Mouse (Mus musculus) embryo, embryonic 10.5 days (tissue): Measurements from ENCODE around the gene Zfp963.

Experiments
- DNase-seq: peaks from one replicate; pipeline ENCODE4 v3.0.0-alpha.2; 2015; ENCODE audit warnings: low spot score

Zfp963 gene

DNA sequence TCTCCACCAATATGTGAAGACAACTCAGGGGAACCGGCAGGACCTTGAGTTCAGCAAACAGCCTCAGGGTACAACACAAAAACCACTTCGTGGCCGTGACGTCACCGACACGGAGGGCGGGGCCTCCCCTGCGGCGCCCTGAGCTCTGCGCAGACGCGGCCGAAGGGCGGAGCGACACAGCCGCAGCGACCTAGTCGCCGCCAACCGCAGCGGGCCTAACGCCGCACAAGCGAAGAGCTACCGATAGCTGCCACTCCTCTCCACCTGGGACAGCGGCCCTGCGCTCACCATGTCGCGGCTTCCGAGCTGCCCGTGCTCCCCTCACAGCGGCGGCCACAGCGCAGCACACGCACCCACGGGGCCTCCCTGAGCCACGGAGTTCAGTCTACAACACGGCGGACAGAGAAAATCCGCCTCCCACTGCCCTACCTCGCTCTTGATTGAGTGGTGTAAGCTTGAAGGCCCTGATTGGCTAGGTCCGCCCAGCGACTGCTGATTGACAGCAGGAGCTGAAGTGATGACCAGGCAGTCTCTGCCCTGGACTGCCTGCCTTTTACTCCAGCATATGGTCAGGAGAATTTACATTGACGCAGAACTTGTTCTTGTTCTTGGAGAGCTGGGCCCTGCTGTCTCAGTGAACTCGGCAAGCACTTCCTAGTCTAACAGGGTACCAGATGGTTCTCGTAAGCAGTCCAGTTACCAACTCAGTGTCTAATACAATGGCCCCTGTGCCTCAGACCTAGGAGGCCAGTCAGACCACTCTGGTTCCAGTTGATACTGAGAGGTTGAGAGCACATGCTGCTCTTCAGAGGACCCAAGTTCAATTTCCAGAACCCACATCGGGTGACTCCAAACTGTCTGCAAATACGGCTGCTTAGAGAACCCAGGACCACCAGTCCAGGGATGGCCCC, at the start of gene Zfp963:
Gene Zfp963, minus strand, starts transcription at position 427 of the 911 bp plus-strand sequence.
- DNase-seq = peak; percentile 95

DNA sequence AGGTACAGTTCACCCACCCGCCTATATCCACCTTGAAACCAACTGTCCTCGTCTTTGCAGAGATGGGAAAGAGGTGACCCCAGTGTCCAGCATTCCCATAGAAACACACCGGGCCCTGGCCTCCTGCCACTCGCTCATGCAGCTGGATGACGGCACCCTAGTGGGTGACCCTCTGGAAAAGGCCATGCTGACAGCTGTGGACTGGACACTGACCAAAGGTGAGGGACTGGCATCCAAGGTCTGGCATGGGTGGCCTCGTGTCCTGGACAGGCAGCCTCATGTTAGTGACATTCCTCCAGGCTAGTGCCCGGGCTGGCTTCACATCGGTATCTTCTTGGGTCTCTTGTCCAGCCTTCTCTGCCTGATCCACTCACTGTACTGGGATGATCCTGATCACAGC, 49.5 kb upstream of the Zfp963 start:
- no peak for DNase-seq

DNA sequence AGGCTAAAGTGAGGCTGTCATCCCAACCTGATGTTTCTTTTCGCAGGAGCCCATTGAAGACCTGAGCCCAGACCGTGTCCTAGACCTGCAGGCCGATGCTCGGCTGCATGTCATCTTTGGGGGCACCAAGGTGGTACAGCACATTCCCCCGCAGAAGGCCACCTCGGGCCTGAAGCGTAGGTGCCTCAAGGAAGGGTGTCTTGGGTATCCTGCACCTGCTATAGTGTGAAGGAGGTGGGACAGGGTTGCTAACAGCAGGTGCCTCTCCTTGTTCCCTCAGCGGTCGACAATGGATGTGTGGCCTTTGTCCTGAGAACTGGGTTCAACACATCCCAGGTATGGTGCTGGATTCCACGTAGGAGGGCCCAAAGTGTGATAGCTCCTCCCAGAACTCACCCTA, 47.9 kb upstream of the Zfp963 start:
- no peak for DNase-seq

DNA sequence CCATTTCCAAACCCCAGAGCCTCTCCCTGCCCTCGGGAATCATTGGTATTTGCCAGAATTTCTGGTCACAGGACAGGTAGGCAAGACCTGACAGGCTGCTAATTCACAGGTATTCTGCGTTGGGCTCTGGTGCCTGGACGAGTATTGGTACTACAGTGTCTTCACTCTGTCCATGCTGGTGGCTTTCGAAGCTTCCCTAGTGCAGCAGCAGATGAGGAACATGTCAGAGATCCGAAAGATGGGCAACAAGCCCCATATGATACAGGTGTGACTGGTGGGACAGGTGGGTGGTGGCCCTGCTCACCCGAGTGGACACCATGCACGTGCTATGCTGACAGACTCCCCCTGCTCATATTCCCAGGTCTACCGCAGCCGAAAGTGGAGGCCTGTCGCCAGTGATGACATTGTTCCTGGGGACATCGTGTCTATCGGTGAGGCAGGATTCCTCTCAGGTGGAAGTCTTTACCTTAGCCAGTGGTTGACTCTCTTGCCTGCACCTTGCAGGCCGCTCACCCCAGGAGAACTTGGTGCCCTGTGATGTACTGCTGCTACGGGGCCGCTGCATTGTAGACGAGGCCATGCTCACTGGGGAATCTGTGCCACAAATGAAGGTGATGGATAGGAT, 47.1 kb upstream of the Zfp963 start:
- no peak for DNase-seq

DNA sequence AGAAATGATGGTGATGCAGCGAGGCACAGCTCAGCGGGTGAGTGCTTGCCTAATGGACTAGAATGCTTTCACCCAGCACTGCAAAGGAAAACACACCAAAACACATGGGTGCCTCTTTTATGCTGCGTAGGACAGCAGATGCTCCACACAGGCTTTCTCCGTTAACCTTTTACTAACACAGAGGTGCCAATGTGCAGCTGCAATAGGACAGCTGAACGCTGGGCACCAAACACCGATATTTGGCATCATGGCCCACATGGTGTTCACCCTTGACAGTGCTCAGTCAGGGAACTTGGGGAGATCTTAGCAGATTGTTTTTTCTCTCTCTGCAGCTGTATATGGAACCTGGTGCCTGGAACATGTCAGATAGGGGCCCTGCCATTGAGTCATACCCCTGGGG, 45.1 kb upstream of the Zfp963 start:
- DNase-seq = no peak

DNA sequence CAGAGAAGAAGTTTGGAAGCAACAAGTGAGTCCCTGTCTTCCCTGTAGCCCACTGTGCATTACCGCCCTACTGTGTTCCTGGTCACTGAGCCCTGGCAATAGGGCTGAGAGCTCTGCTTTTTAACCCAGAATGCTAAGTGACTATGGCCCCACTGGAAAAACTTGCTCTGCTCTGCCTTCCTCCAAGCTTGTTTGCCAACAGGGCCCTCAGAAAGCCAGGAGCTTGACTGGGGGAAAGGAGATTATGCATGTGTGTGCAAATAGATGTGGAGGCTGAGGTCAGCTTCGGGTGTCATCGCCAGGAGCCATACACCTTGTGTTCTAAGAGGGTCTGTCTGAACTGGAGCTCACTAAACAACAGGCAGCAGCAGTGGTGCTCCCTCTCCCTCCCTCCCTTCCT, 44.3 kb upstream of the Zfp963 start:
- DNase-seq = no peak

DNA sequence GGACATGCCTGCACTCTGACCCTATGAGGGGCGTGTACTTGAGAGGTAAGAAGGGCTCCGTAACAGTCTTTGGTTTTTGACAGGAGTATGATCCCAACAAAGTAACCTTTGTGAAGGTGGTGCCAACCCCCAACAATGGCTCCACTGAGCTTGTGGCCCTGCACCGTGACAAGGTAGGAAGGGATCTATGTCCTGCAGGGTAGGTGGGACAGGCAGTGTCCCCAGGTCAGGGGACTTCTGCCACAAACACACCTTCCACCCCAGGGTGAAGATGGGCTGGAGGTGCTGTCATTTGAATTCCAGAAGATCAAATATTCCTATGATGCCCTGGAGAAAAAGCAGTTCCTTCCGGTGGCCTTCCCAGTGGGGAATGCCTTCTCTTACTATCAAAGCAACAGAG, 43.9 kb upstream of the Zfp963 start:
- DNase-seq = no peak

DNA sequence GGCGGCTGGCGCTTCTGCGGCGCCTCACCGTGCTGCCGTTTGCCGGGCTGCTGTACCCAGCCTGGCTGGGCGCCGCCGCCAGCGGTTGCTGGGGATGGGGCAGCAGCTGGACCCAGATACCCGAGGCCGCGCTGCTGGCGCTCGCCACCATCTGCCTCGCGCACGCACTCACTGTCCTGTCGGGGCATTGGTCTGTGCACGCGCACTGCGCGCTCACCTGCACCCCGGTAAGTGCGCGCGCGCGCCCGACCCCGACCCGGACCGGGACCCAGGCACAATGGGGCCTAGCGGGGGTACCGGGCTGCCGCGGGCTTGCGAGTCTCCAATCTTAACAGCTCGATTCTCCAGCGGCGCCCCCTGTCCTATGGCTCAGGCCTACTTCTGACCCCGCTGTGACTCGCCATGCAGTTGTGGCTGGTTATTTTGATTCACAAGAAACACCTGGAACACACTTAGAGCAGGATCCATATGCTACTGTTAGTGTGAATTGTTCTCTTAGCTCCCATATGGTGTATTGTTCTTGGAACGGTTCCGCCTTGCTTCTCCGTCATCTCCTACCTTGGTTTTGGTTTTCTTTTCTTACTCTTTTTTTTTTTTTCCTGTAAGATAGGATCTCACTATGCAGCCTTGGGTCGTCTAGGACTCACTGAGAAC, 41.8 kb upstream of the Zfp963 start:
- peak; percentile 56 for DNase-seq

DNA sequence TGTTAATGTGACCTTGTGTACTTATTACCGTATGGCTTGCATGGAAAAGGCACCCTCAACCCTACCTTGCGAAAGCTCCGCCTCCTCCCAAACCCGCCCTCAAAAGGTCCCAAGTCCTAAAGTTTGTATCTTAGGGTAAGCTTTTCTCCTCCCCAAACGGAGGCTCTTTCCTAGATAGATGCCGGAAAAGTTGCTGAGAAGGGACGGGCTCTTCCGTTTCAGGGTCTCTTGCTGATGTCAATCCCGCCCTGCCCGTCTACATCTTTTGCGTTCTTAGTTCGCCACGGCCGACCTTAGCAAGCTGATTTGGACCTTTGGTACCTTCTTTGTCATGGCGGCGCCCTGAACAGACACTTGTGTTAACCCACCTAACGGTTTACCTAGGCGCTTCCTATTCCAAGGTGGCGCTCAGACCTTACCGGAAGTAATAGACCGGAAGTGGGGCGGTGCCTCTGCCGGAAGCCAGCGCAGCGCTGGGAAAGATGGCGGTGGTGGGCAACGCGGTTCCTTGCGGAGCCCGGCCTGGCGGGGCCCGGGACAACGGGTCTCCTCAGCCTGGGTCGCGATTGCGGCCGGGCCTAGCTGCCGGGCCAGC, 41.1 kb upstream of the Zfp963 start, which contains the start of the genes Atp13a1 and Zfp866:
Gene Atp13a1, plus strand, starts transcription at position 391 of the 595 bp plus-strand sequence.
Gene Zfp866, minus strand, starts transcription at position 406 of the 595 bp plus-strand sequence.
- peak; percentile 95 for DNase-seq

DNA sequence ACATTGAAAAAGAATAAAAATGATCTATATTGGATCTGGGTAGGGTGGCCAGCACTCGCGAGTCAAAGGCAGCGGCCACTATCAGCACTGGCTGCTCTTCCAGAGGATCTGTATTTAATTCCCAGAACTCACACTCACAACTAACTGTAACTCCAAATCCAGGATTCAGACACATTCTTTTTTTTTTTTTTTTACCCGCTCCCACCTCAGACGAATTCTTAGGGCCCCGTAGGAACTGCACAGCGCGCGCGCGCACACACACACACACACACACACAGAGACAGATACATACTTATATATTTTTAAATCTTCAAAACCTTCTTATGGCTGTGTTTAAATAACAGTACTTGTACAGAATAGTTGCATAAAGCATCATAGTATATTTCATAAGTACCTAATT, 40.6 kb upstream of the Zfp963 start:
- no peak for DNase-seq

DNA sequence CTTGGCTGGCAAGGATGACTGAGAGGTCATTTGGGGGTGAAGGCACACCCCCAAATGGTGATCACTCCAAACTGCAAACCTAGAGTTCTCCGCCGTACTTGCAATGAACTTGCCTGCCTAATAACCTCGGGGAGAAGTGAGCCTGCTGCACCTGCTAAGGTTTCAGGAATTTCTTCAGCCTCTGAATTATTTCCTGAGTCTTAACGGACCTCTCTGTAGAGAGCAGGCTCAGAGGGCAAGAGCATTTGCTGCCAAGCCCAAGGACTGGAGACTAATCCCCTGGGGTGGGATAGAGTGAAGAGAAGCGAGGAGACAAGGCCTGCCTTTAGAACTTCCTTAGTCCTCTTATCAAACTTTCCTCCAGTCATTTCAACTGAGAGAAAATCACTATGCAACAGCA, 40.0 kb upstream of the Zfp963 start:
- DNase-seq = no peak

DNA sequence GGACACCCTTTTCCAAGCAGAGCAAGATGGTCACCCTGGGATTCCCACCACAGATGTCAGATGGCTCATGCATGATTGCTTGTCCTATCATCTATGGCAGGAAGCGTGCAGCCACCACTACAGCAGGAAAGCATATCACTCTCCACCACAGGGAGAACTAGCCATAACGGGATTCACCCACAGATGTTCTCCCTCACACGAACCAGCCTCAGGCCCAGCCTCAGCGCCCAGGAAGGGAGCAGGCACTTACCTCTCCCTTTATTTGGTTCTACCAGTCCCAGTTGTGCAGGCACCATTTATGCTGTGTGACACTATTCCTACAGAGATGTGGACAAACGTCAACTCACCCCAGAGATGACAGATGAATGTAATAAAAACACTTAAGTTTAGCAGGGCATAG, 39.3 kb upstream of the Zfp963 start:
- DNase-seq = no peak

DNA sequence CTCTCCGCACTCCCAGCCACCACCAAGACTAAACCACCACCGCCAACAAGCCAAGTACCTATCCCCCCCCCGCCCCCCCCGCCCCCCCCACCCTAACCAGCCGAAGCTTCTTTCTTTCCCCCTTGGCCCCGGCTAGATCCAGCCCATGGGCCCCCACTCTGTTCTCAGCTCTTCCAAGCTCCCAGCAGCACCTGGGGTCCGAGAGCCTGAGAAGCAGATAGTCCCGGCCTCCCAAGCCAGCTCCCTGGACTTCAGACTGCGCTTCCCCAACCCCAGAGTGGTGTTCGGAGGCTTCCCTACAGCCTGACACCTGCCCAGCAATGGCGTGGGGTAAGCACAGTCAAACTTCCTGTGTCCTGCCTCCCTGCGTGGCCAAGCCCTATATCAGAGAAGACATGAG, 27.3 kb upstream of the Zfp963 start:
- DNase-seq = no peak

DNA sequence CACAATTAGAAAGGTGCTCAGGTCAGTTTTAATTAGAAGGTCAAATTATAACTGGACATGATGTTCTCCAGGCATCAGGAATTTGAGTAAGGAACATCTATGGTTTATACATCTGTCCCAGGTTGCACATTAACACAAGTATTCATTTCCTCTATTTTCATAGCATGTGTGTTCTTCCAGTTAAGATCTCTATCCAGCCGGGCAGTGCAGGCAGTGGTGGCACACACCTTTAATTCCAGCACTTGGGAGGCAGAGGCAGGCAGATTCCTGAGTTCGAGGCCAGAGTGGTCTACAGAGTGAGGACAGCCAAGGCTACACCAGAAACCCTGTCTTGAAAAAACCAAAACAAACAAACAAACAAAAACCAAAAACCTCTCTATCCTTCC, 25.4 kb upstream of the Zfp963 start:
- DNase-seq = no peak

DNA sequence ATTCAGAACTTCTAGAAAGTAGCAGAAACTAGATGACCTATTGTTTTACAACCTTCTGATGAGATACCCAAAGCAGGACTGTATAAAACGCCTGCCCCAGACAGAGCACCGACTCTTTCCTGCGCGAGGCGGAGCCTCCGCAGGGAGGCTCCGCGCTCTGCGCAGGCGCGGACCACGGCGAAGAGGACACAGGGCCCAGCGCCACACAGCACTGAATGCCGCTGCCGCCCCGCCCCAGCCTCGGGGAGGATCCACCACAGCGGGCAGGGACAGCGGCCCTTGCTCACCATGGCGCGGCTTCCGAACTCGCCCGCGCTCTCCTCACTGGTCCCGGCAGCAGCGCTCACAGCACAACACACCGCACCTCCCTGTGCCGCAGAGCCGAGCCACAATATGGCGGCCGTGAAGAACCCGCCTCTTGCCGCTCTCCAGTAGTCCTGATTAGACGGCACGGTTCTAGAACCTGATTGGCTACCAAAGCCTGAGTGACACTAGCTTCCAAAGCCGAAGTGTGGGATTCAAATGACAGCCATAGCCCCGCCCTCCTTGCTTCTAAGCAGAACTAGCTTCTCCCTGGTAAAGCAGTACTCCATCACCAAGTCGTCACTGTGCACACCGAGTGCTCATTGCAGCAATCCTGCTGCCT, 24.9 kb upstream of the Zfp963 start, which contains the start of gene Gm20422:
Gene Gm20422, minus strand, starts transcription at position 384 of the 646 bp plus-strand sequence.
- DNase-seq = peak; percentile 99

DNA sequence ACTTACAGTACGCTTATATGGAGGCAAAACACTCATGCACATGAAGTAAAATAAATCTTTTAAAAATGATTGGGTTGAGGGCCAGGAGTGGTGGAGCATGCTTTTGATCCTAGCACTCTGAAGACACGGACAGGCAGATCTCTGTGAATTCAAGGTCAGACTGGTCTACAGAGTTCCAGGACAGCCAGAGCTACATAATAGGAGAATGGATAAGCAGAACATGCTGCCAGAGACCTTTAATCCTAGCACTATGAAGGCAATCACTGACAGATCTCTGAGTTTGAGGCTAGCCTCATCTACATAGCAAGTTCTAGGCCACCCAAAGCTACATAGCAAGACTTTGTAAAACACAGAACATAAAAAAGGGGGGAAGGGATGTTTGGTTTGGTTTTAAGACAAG, 22.3 kb upstream of the Zfp963 start:
- no peak for DNase-seq

DNA sequence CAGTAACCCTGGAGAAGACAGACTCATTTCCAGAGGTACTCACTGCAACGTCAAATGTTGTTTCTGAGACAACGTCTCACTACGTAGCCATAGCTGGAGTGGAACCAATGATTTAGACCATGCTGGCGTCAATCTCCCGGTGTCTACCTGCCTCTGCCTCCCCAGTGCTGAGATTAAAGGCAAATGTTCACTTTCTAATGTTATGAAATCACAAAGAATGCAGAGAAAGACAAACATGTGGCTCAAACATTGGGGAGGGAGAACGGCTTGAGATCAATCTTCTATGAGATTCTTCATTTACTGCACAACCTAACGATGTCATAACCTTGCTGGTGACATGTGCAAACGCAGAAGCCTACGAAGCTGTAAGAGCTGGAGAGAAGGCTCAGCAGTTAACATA, 21.5 kb upstream of the Zfp963 start:
- DNase-seq = no peak

DNA sequence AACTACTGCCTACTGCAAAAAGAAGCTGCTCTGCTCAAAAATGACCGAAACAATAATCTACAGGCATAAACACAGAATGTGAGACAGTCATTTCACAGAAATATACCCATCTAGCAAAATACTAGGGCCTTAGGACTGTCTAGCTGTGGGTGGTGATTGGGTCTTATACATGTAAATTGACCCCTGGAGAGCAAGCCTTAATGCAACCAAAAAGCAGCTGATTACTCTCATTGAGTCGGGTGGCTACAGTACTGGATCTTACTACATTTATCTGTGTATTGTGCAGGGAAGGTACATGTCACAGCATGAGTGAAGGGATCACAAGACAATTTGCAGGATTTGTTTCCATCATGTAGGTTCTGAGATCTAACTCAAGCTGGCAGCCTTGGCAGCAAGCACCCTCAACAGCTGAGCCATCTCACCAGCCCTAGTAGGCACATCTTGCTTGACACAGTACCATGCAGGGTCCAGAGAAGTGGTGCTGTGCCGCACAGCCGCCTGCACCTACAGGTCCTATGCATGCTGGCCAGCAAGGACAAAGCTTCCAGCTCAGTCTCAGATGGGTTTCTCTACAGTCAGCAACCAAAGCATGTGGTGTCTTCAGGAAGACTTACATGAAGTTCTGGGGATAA, 12.2 kb upstream of the Zfp963 start:
- no peak for DNase-seq

DNA sequence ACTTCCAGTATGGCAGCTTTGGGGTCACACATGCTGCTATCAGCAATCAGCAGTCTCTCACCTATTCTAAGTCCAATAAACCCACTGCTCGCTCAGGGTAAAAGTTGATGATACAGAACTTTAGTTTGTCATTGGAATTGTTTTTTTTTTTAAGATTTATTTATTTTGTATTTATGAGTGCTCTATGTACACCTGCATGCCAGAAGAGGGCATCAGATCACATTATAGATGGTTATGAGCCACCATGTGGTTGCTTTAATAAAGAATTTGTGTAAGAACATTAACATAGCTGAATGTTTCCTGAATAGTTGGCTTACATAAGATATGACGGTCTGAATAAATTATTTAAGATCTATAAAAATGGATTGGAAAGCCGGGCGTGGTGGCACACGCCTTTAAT, 8.5 kb upstream of the Zfp963 start:
- no peak for DNase-seq

DNA sequence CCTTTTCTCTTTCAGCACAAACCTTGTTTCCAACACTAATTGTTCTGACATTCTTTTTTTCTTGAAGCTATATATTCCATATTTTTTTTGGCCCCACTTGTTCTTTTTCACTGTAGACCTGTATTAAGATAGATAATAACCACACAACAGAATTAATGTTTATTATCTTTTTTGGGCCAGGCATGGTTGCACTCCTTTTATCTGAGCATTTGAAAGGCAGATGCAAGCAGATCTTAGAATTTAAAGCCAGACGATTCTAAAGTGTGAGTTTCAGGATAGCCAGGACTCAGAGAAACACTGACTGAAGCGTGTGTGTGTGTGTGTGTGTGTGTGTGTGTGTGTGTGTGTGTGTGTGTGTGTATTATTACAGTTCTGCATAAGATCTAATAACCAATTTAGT, 2.7 kb upstream of the Zfp963 start:
- no peak for DNase-seq

DNA sequence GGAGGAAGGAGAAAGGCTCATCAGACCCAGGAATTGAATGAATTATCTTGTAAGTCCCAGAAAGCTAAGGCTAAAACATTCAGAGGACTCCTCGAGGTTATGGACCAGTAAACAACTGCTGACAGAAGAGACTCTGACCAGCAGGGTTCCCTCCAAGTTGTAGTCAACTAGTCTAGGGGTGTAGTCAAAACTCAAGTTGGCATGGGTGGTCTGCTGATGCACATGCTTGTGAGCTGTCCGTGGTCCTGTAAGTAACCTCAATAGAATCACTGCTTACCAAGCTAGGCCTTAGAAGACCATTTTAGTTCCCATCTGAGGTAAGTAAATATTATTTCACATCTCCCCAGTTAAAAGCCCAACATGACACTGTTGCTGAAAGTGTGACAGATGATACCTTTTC, 8.5 kb downstream of the Zfp963 start:
- DNase-seq = peak; percentile 11
